Mouse (Mus musculus): ENCODE data around the gene Vps13d.

GRCm38 (mm10) chr4:145045312-145046031 lies 149.3 kb downstream of the Vps13d start:
- no peak for TF ChIP-seq CTCF (IDR thresholded peaks at IDR 0.05; ENCODE audit: low read depth)
- TF ChIP-seq EP300 (IDR thresholded peaks at IDR 0.05; ENCODE audit: low read depth): no peak
